Mouse (Mus musculus): Measurements from ENCODE around the gene Ccm2. TPM values are rescaled to one million over a fixed set of nuclear protein-coding genes. Genes with fewer than 3 reads are reported as not detected.

The Ccm2 gene
- polyA plus RNA-seq (2015; fragmentation: Nextera tagmentation; extraction: Ambion mirVana) = 52.5 and 56.5 TPM in 2 replicates

GRCm38 (mm10) chr11:6546205-6547013 lies at the start of gene Ccm2:
Gene Ccm2 (plus strand): TSS chr11:6546887.

GRCm38 (mm10) chr11:6520507-6521173 lies 26.0 kb upstream of the Ccm2 start, which contains the start of gene Myo1g:
Gene Myo1g (minus strand): TSS chr11:6520965.

GRCm38 (mm10) chr11:6605491-6606399 lies 59.1 kb downstream of the Ccm2 start, which contains the start of gene Nacad:
Gene Nacad (minus strand): TSS chr11:6606053.

GRCm38 (mm10) chr11:6625478-6626387 lies 79.0 kb downstream of the Ccm2 start, which contains the start of gene Tbrg4:
Gene Tbrg4 (minus strand): TSS chr11:6626067.

GRCm38 (mm10) chr11:6638537-6638936 lies 91.8 kb downstream of the Ccm2 start, which contains the start of gene Wap:
Gene Wap (minus strand): TSS chr11:6638637.

Other genes with a start within 250 kb of the Ccm2 start
- 6.6 and 9.3 TPM in 2 replicates for gene Zmiz2, start 157.8 kb upstream of the Ccm2 start, polyA plus RNA-seq (2015; fragmentation: Nextera tagmentation; extraction: Ambion mirVana)
- gene Ppia, start 131.4 kb upstream of the Ccm2 start, polyA plus RNA-seq (2015; fragmentation: Nextera tagmentation; extraction: Ambion mirVana) = 5,985 and 7,192 TPM in 2 replicates
- gene H2afv, start 102.4 kb upstream of the Ccm2 start, polyA plus RNA-seq (2015; fragmentation: Nextera tagmentation; extraction: Ambion mirVana) = 261 and 304 TPM in 2 replicates
- 10.9 and 13.8 TPM in 2 replicates for gene Purb, start 71.0 kb upstream of the Ccm2 start, polyA plus RNA-seq (2015; fragmentation: Nextera tagmentation; extraction: Ambion mirVana)
- gene Myo1g, start 25.9 kb upstream of the Ccm2 start, polyA plus RNA-seq (2015; fragmentation: Nextera tagmentation; extraction: Ambion mirVana) = 1.7 and 1.8 TPM in 2 replicates
- 10.3 and 27.2 TPM in 2 replicates for gene Nacad, start 59.2 kb downstream of the Ccm2 start, polyA plus RNA-seq (2015; fragmentation: Nextera tagmentation; extraction: Ambion mirVana)
- 15.0 and 23.2 TPM in 2 replicates for gene Tbrg4, start 79.2 kb downstream of the Ccm2 start, polyA plus RNA-seq (2015; fragmentation: Nextera tagmentation; extraction: Ambion mirVana)
- not detected in 2 replicates for gene Wap, start 91.8 kb downstream of the Ccm2 start, polyA plus RNA-seq (2015; fragmentation: Nextera tagmentation; extraction: Ambion mirVana)
- gene Ramp3, start 111.6 kb downstream of the Ccm2 start, polyA plus RNA-seq (2015; fragmentation: Nextera tagmentation; extraction: Ambion mirVana) = 16.0 and 17.1 TPM in 2 replicates

All from adrenal gland, postnatal 0 days (tissue).